Mouse (Mus musculus) myocyte (in vitro differentiated cells): Measurements from ENCODE around the gene Ppp1r15a.

Experiments
- MAX ChIP-seq: IDR thresholded peaks from one replicate; pipeline ENCODE4 v1.6.1; 2011; ENCODE audit warnings: low read depth, mild to moderate bottlenecking, control low read depth
- MYOG ChIP-seq, 3 experiments: IDR thresholded peaks; one replicate each; pipeline ENCODE4 v1.6.1; 2011; ENCODE audit warnings: control low read depth in 2 of 3, low read depth in 2 of 3, mild to moderate bottlenecking in 2 of 3; ENCODE audit not compliant: insufficient read length in 2 of 3, control insufficient read depth in 1 of 3, insufficient read depth in 1 of 3
- POLR2A ChIP-seq: IDR thresholded peaks from one replicate; pipeline ENCODE4 v1.6.1; 2011; ENCODE audit warnings: low read depth, mild to moderate bottlenecking, control low read depth, moderate library complexity; ENCODE audit not compliant: insufficient read length
- POLR2AphosphoS2 ChIP-seq: IDR thresholded peaks from one replicate; pipeline ENCODE4 v1.6.1; 2011; ENCODE audit warnings: low read depth, control low read depth; ENCODE audit not compliant: insufficient read length
- REST ChIP-seq: IDR thresholded peaks from one replicate; pipeline ENCODE4 v1.6.1; 2011; ENCODE audit warnings: mild to moderate bottlenecking, control low read depth, moderate library complexity; ENCODE audit not compliant: insufficient read depth, insufficient read length
- SRF ChIP-seq: IDR thresholded peaks from one replicate; pipeline ENCODE4 v1.6.1; 2011; ENCODE audit warnings: low read depth; ENCODE audit not compliant: control insufficient read depth, insufficient read length
- TCF3 ChIP-seq: IDR thresholded peaks from one replicate; pipeline ENCODE4 v1.6.1; 2011; ENCODE audit warnings: low read depth, control low read depth; ENCODE audit not compliant: insufficient read length
- USF1 ChIP-seq: IDR thresholded peaks from one replicate; pipeline ENCODE4 v1.6.1; 2011; ENCODE audit warnings: low read depth, mild to moderate bottlenecking, control low read depth, moderate library complexity

GRCm38 (mm10) chr7:45571966-45572365, 45.9 kb upstream of the Ppp1r15a start:
- TF ChIP-seq SRF (no peak), POLR2A (no peak), REST (no peak), MAX (no peak), TCF3 (no peak), MYOG (IDR thresholded peaks at IDR 0.05; ENCODE audit: control insufficient read depth in 1 of 3, insufficient read depth in 1 of 3, insufficient read length in 2 of 3, low read depth in 2 of 3) (no peak), POLR2AphosphoS2 (no peak), USF1 (no peak)
